Mouse (Mus musculus): ENCODE measurements at regions not wholly inside any gene's neighbourhood (a gene's known extent, or its start where the extent isn't known, plus 50 kb on each side); places are given as distances from the start of the nearest gene placed in this dataset.
A peak's percentile ranks its signal among the peaks of the same experiment; 100 is the strongest.

DNA sequence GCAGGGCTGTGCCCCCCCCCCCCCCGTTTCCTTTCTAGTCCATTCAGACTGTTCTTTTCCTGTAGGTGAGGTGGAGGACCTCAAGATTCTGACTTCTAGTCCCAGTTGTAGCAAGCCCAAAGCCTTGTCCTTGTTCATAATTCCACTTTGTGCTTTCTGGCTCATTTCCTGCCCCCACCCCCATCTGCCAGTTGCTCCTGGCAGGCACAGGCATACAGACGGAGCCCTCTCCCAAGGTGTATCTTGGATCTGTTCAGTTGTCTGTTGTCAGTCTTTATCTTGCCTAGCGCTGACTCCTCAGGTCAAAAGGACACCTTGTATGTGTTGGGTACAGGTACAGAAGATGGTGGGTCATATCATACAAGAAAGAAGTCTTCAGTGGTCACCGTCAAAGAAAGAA is 81.9 kb downstream of the Fam43a start:
- no peaks in the 10 kb centered on the region for H3K36me3 ChIP-seq (ENCODE audit: control insufficient read depth, insufficient read depth, low read length)

GRCm38 (mm10) chr16:30683986-30684385 is 84.5 kb downstream of the Fam43a start:
- H3K36me3 ChIP-seq (ENCODE audit: control insufficient read depth, insufficient read depth, low read length) = no peaks in the 10 kb centered on the region
- H3K27ac ChIP-seq (ENCODE audit: insufficient read depth, low read length) = no peak overlapping the region
- WGBS = 89% methylated on average over 3 of the region's 3 CpGs
- peaks cover 8% of the 10 kb centered on the region; the same call in 1 of the 2 replicates for H3K4me1 ChIP-seq (ENCODE audit: control insufficient read depth, insufficient read depth, insufficient read length)
- H3K4me3 ChIP-seq (ENCODE audit: extremely low read depth, insufficient read depth, insufficient read length) = no peak overlapping the region
- no peak for TF ChIP-seq POLR2A (IDR thresholded peaks at IDR 0.05; ENCODE audit: low read depth, low read length)
- TF ChIP-seq CTCF (IDR thresholded peaks at IDR 0.05; ENCODE audit: extremely low read depth, insufficient read depth, insufficient read length, insufficient replicate concordance) = no peak
- DNase-seq (ENCODE audit: low read depth in 1 of 2, low spot score in 2 of 2) = no peak
- H3K27me3 ChIP-seq (ENCODE audit: control insufficient read depth, insufficient read depth, low read length) = no peaks in the 10 kb centered on the region

More for the DNA sequence above, 81.9 kb downstream of the Fam43a start:
- DNase-seq (ENCODE audit: low read depth in 1 of 2, low spot score in 2 of 2) = no peak
- 79% methylated on average over 4 of the region's 4 CpGs for whole genome bisulfite sequencing
- TF ChIP-seq CTCF (IDR thresholded peaks at IDR 0.05; ENCODE audit: extremely low read depth, insufficient read depth, insufficient read length, insufficient replicate concordance) (no peak), POLR2A (IDR thresholded peaks at IDR 0.05; ENCODE audit: low read depth, low read length) (no peak)
- Histone ChIP-seq H3K27ac (ENCODE audit: insufficient read depth, low read length) (no peak overlapping the region), H3K4me3 (ENCODE audit: extremely low read depth, insufficient read depth, insufficient read length) (no peak overlapping the region), H3K27me3 (ENCODE audit: control insufficient read depth, insufficient read depth, low read length) (no peaks in the 10 kb centered on the region), H3K4me1 (ENCODE audit: control insufficient read depth, insufficient read depth, insufficient read length) (peaks cover 16% of the 10 kb centered on the region)

DNA sequence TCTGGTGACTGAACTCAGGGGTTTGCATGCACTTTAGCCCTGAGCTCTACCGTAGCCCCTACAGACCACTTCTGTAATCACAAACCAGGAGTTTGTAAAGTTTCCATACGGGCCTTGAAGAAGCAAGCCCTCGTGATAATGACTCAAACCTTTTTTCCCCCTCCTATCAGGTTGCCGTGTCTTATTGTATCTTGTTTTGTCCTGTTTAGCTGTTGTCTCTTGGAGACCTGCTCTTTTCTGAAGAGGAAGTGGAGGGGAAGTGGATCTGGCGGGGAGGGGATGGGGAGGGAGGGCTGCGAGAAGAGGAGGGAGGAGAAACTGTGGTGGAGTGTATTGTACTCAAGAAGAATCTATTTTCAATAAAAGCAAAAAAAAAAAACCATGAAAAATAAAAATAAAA is 87.0 kb downstream of the Fam43a start:
- Histone ChIP-seq H3K4me3 (ENCODE audit: extremely low read depth, insufficient read depth, insufficient read length) (no peak overlapping the region), H3K27ac (ENCODE audit: insufficient read depth, low read length) (no peak overlapping the region), H3K4me1 (ENCODE audit: control insufficient read depth, insufficient read depth, insufficient read length) (peaks cover 4% of the 10 kb centered on the region; the same call in 1 of the 2 replicates), H3K36me3 (ENCODE audit: control insufficient read depth, insufficient read depth, low read length) (no peaks in the 10 kb centered on the region), H3K27me3 (ENCODE audit: control insufficient read depth, insufficient read depth, low read length) (no peaks in the 10 kb centered on the region)
- 18% methylated on average over 6 of the region's 6 CpGs for WGBS
- TF ChIP-seq POLR2A (IDR thresholded peaks at IDR 0.05; ENCODE audit: low read depth, low read length) (no peak), CTCF (IDR thresholded peaks at IDR 0.05; ENCODE audit: extremely low read depth, insufficient read depth, insufficient read length, insufficient replicate concordance) (no peak)
- peak in 1 of 2 experiments; percentile 83 for DNase-seq (ENCODE audit: low read depth in 1 of 2, low spot score in 2 of 2)

DNA sequence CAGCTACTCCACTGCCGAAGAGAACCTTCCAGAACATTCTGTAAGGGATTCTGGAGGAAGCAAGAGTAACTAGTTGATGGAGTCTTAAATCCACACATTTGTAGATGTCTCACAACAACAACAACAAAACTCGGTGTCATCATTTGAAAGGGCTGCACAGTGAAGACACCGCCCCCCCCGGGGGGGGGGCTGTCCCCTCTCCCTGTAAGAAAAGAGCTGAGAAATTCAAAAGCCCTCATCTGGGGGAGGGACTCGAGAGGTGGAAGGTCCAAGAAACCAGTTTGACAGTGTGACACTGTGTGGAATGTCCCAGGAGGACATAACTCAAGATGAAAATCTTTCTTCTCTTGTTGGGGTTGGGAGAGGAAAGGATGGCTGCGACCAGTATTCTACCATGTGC is 87.7 kb downstream of the Fam43a start:
- 83% methylated on average over 6 of the region's 6 CpGs for WGBS
- Histone ChIP-seq H3K27me3 (ENCODE audit: control insufficient read depth, insufficient read depth, low read length) (no peaks in the 10 kb centered on the region), H3K4me1 (ENCODE audit: control insufficient read depth, insufficient read depth, insufficient read length) (peaks cover 4% of the 10 kb centered on the region; the same call in 1 of the 2 replicates), H3K36me3 (ENCODE audit: control insufficient read depth, insufficient read depth, low read length) (no peaks in the 10 kb centered on the region), H3K4me3 (ENCODE audit: extremely low read depth, insufficient read depth, insufficient read length) (no peak overlapping the region), H3K27ac (ENCODE audit: insufficient read depth, low read length) (no peak overlapping the region)
- TF ChIP-seq POLR2A (IDR thresholded peaks at IDR 0.05; ENCODE audit: low read depth, low read length) (no peak), CTCF (IDR thresholded peaks at IDR 0.05; ENCODE audit: extremely low read depth, insufficient read depth, insufficient read length, insufficient replicate concordance) (no peak)
- no peak for DNase-seq (ENCODE audit: low read depth in 1 of 2, low spot score in 2 of 2)

DNA sequence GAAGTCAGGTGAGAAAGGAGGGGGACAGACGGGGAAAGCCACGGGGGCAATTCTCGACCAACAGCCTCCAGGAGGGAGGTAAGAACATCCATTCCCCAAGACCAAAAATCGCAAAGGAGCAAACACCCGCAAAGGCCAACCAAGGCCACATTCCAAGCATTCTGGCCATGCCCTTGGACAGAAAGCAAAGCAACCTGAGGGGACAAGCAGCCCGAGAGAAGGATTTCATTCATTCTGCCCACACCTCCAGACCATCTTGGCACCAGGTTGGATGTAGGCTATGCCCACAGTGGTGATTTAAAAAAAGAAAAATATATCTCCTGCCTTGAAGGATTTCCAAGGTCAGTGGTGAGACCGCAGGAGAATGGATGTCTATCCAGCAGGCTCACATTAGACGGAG is 88.2 kb downstream of the Fam43a start:
- WGBS = 91% methylated on average over 8 of the region's 8 CpGs
- no peak for DNase-seq (ENCODE audit: low read depth in 1 of 2, low spot score in 2 of 2)
- Histone ChIP-seq H3K4me3 (ENCODE audit: extremely low read depth, insufficient read depth, insufficient read length) (no peak overlapping the region), H3K27ac (ENCODE audit: insufficient read depth, low read length) (no peak overlapping the region), H3K4me1 (ENCODE audit: control insufficient read depth, insufficient read depth, insufficient read length) (peaks cover 5% of the 10 kb centered on the region; the same call in 1 of the 2 replicates), H3K36me3 (ENCODE audit: control insufficient read depth, insufficient read depth, low read length) (no peaks in the 10 kb centered on the region), H3K27me3 (ENCODE audit: control insufficient read depth, insufficient read depth, low read length) (no peaks in the 10 kb centered on the region)
- TF ChIP-seq CTCF (IDR thresholded peaks at IDR 0.05; ENCODE audit: extremely low read depth, insufficient read depth, insufficient read length, insufficient replicate concordance) = no peak
- no peak for TF ChIP-seq POLR2A (IDR thresholded peaks at IDR 0.05; ENCODE audit: low read depth, low read length)

GRCm38 (mm10) chr16:30690531-30690930 is 91.0 kb downstream of the Fam43a start:
- Histone ChIP-seq H3K36me3 (ENCODE audit: control insufficient read depth, insufficient read depth, low read length) (no peaks in the 10 kb centered on the region), H3K4me3 (ENCODE audit: extremely low read depth, insufficient read depth, insufficient read length) (no peak overlapping the region), H3K4me1 (ENCODE audit: control insufficient read depth, insufficient read depth, insufficient read length) (peaks cover 5% of the 10 kb centered on the region; the same call in 1 of the 2 replicates), H3K27me3 (ENCODE audit: control insufficient read depth, insufficient read depth, low read length) (no peaks in the 10 kb centered on the region), H3K27ac (ENCODE audit: insufficient read depth, low read length) (no peak overlapping the region)
- no peak for DNase-seq (ENCODE audit: low read depth in 1 of 2, low spot score in 2 of 2)
- WGBS = 87% methylated on average over 4 of the region's 4 CpGs
- TF ChIP-seq CTCF (IDR thresholded peaks at IDR 0.05; ENCODE audit: extremely low read depth, insufficient read depth, insufficient read length, insufficient replicate concordance) (no peak), POLR2A (IDR thresholded peaks at IDR 0.05; ENCODE audit: low read depth, low read length) (no peak)

- WGBS = 77% methylated on average over 15 of the region's 15 CpGs
- Histone ChIP-seq H3K4me3 (ENCODE audit: extremely low read depth, insufficient read depth, insufficient read length) (no peak overlapping the region), H3K27ac (ENCODE audit: insufficient read depth, low read length) (no peak overlapping the region), H3K36me3 (ENCODE audit: control insufficient read depth, insufficient read depth, low read length) (no peaks in the 10 kb centered on the region), H3K27me3 (ENCODE audit: control insufficient read depth, insufficient read depth, low read length) (no peaks in the 10 kb centered on the region), H3K4me1 (ENCODE audit: control insufficient read depth, insufficient read depth, insufficient read length) (peaks cover 4% of the 10 kb centered on the region; the same call in 1 of the 2 replicates)
- DNase-seq (ENCODE audit: low read depth in 1 of 2, low spot score in 2 of 2) = no peak
- TF ChIP-seq POLR2A (IDR thresholded peaks at IDR 0.05; ENCODE audit: low read depth, low read length) (no peak), CTCF (IDR thresholded peaks at IDR 0.05; ENCODE audit: extremely low read depth, insufficient read depth, insufficient read length, insufficient replicate concordance) (no peak)
Observed at GRCm38 (mm10) chr16:30691964-30692363, 92.4 kb downstream of the Fam43a start.

All from spleen, adult 2 months (tissue).